Mouse (Mus musculus): ENCODE measurements around the gene Ccdc134.

DNA sequence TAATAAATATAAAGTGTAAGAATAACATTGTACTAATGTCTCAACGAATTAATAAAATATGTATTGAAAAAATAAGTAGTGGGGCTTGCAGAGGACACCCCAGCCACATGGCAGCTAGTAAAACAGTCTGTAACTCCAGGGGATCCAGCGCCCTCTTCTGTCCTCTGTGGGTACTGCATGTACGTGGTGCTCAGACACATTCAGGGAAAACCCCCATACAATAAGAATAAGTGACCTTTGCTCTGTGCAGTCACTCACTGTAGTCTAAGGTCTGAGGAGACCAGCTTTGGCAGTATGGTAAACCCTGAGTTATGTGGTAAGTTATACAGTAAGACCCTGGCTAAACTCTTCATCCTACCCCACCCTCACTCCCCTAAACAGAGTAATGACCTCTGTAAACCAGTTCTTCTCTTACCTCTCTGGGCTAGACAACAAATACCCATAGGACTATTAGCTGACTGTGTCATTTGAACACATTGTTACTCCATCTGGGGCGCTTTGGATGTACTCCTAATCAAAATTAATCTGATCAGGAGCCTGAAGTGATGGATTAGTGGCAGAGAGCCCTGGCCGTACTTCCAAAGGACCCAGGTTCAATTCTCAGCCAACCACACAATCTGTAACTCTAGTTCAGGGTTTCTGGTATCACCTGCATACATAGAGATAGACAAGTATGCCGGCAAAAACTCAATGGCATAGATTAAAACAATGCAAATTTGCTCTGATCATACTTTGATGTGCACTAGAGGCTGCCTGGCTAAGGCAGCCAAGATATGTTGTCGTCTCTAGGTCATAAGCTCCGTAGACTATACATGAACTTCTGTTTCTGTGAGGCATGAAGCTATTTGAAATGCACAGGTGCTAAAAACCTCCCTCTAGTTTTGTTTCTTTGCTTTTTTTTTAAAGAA lies 37.9 kb downstream of the Ccdc134 start:
- TF ChIP-seq CTCF (IDR thresholded peaks at IDR 0.05; ENCODE audit: insufficient read depth, low read length) (peak; percentile 92), POLR2A (IDR thresholded peaks at IDR 0.05; ENCODE audit: borderline replicate concordance, extremely low read depth, low read depth, low read length) (no peak)
